Mouse (Mus musculus) lung, embryonic 16.5 days (tissue): ENCODE measurements around the gene Fip1l1. TPM values are rescaled to one million over a fixed set of nuclear protein-coding genes. Genes with fewer than 3 reads are reported as not detected.
A peak's percentile ranks its signal among the peaks of the same experiment; 100 is the strongest.

ENCODE experiments used
- ATAC-seq: fragments of 200-750 bp; cut with Nextera tagmentation; 2 replicates; pipeline ENCODE4 v1.8.0; 2017; ENCODE audit warnings: low read depth, mild to moderate bottlenecking, moderate library complexity
- H3K27ac ChIP-seq: fragments of 300-500 bp; sonication (generic); 2 replicates; pipeline ENCODE4 v1.5.1; 2014; ENCODE audit warnings: mild to moderate bottlenecking, control low read depth, low read length
- H3K27me3 ChIP-seq: fragments of 300-500 bp; sonication (generic); 2 replicates; pipeline ENCODE4 v1.6.1; 2014; ENCODE audit warnings: low read depth, low read length, mixed read lengths; ENCODE audit not compliant: control insufficient read depth, insufficient read depth
- H3K36me3 ChIP-seq: fragments of 300-500 bp; sonication (generic); 2 replicates; pipeline ENCODE4 v1.6.1; 2014; ENCODE audit warnings: low read length; ENCODE audit not compliant: control insufficient read depth, insufficient read depth
- H3K4me1 ChIP-seq: fragments of 300-500 bp; sonication (generic); replicated peaks from 2 replicates; pipeline ENCODE4 v1.6.1; 2014; ENCODE audit warnings: low read length, mixed read lengths; ENCODE audit not compliant: control insufficient read depth, insufficient read depth
- H3K4me2 ChIP-seq: fragments of 300-500 bp; sonication (generic); 2 replicates; pipeline ENCODE4 v1.6.1; 2014; ENCODE audit warnings: low read depth, low read length, control low read depth
- H3K4me3 ChIP-seq: fragments of 300-500 bp; sonication (generic); 2 replicates; pipeline ENCODE4 v1.5.1; 2014; ENCODE audit warnings: mild to moderate bottlenecking, low read length, control low read depth
- H3K9ac ChIP-seq: fragments of 300-500 bp; sonication (generic); 2 replicates; pipeline ENCODE4 v1.6.1; 2014; ENCODE audit warnings: low read length, control low read depth
- H3K9me3 ChIP-seq: fragments of 300-500 bp; sonication (generic); 2 replicates; pipeline ENCODE4 v1.6.1; 2016; ENCODE audit warnings: low read length; ENCODE audit not compliant: control insufficient read depth
- WGBS: fragments of 180-500 bp; shearing (Covaris S2); extraction: QIAGEN DNeasy Blood & Tissue Kit; methylation state at CpG from one replicate; pipeline ENCODE4 v1.1.7; 2014; 5-methylcytosine and 5-hydroxymethylcytosine counted together
- polyA plus RNA-seq: library from polyadenylated mRNA; unstranded; fragments of >200 nt; fragmentation: Nextera tagmentation; extraction: Ambion mirVana; gene quantifications from 2 replicates; pipeline ENCODE4 v1.2.1, GENCODE M21; 2015

Fip1l1 gene
- polyA plus RNA-seq, 1 experiment from 2014 or later, result 82.8 TPM

DNA sequence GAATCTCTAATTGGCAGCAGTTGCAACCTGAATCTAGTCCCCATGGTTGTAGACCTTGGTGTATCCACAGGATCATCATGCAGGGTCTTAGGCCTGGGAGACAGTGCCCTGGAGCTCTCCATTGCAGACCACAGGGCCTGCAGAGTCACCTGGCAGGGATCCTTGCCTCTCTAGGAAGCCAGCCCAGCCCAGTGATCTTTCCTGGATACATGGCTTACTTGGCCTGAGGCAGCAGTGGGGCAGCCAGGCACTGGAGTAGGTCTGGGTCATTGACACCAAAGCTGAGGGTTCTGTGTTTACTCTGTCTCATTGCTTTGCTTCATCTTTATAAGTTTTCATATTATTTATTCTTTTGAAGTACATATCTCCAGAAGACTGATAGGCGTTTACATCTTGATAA lies 25.9 kb downstream of the Fip1l1 start:
- Histone ChIP-seq H3K4me1 (no peaks in the 10 kb centered on the region), H3K4me2 (no peak overlapping the region), H3K27me3 (no peaks in the 10 kb centered on the region), H3K36me3 (peaks cover 46% of the 10 kb centered on the region), H3K4me3 (no peak overlapping the region), H3K9ac (no peak overlapping the region), H3K9me3 (no peaks in the 10 kb centered on the region), H3K27ac (no peak overlapping the region)
- WGBS, result 88% methylated on average over 1 of the region's 1 CpGs
- ATAC-seq, result no peak

DNA sequence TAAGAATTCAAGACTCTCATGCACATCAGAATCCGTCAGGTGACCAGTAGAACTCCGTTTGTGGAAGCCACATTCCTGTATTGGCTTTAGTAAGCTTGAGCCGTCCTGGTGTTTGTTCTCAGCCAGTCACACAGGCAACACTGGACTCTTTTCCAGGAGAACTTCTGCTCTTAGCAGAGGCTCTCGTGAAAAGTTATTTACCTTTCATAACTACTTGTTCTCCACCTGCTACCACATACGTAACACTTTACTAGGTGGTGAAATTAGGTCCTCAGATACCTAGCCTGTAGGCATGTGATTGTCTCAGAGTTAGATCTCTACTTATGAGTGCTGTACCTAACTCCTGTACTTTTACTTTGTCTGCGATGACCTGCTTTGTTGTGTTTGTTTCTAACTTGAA lies 36.5 kb downstream of the Fip1l1 start:
- no peaks in the 10 kb centered on the region for H3K9me3 ChIP-seq
- peak; percentile 67; the same call in 1 of the 2 replicates for ATAC-seq
- H3K27me3 ChIP-seq, result no peaks in the 10 kb centered on the region
- 56% methylated on average over 6 of the region's 6 CpGs for WGBS
- H3K4me3 ChIP-seq, result no peak overlapping the region
- H3K4me2 ChIP-seq, result no peak overlapping the region
- H3K36me3 ChIP-seq, result peaks cover 16% of the 10 kb centered on the region
- no peaks in the 10 kb centered on the region for H3K4me1 ChIP-seq
- H3K27ac ChIP-seq, result 0 out of 2 replicates have a peak overlapping the region, but pooled peaks have one; percentile 12
- no peak overlapping the region for H3K9ac ChIP-seq

DNA sequence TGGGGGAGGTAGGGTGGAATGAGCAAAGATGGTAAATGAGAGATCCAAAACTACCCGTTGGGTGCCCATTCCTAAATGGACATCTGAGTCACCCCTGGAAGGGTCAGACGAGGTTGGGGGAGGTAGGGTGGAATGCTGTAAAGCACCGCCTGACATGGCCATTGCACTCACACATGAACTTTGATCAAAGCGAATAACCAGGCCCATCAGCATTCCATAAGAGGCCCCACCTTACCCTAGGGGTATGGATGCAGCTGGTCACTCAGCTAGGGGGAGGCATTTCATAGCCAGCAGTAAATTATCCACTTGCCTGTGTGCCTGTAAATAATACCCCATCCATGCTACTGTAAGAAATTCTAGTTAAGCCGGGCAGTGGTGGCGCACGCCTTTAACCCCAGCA lies 53.9 kb downstream of the Fip1l1 start:
- Histone ChIP-seq H3K27me3 (no peaks in the 10 kb centered on the region), H3K4me3 (no peak overlapping the region), H3K4me2 (no peak overlapping the region), H3K4me1 (no peaks in the 10 kb centered on the region), H3K27ac (no peak overlapping the region), H3K36me3 (peaks cover 28% of the 10 kb centered on the region), H3K9me3 (no peaks in the 10 kb centered on the region), H3K9ac (no peak overlapping the region)
- WGBS, result 83% methylated on average over 7 of the region's 7 CpGs
- ATAC-seq, result no peak

DNA sequence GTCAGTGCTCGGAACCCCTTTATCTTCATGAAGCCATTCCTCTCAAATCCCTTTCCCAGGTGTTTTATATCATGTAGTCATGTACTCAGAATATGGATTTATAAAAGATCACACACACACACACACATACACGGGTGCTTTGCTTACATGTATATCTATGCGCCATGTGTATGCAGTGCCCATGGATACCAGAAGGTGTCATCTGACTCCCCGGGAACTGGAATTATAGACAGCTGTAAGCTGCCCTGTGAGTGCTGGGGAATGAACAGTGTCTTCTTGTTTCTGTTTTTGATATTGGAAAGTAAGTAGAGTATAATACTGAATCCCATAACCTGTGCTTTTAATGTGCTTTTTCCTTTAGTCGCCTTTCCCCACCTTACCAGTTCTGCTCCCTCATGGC lies 56.2 kb downstream of the Fip1l1 start:
- H3K27me3 ChIP-seq, result no peaks in the 10 kb centered on the region
- H3K9me3 ChIP-seq, result no peaks in the 10 kb centered on the region
- no peak for ATAC-seq
- H3K4me1 ChIP-seq, result no peaks in the 10 kb centered on the region
- no peak overlapping the region for H3K9ac ChIP-seq
- peaks cover 39% of the 10 kb centered on the region for H3K36me3 ChIP-seq
- H3K4me3 ChIP-seq, result no peak overlapping the region
- WGBS, result 81% methylated on average over 5 of the region's 5 CpGs
- no peak overlapping the region for H3K27ac ChIP-seq
- no peak overlapping the region for H3K4me2 ChIP-seq

DNA sequence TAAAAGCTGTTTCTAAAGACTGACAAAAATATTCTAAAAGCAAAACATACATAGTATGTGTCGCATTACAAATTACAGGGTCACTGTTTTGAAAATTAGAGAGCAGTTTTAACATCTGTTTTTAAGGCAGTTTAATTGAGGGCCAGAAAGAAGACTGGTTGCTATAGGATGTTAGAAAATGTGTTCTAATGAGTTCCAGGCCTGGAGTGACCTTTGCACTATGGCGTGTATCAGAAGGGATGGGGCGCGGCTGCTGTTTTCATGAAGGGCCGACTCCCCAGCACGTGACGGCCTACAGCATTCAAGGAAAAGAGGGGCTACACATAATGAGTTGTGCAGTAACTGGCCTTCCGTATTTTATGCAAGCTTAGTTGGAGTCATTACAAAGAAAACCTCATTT lies 57.9 kb downstream of the Fip1l1 start:
- Histone ChIP-seq H3K27ac (no peak overlapping the region), H3K4me2 (no peak overlapping the region), H3K4me3 (no peak overlapping the region), H3K27me3 (no peaks in the 10 kb centered on the region), H3K9ac (no peak overlapping the region), H3K4me1 (no peaks in the 10 kb centered on the region), H3K36me3 (peaks cover 47% of the 10 kb centered on the region), H3K9me3 (no peaks in the 10 kb centered on the region)
- 79% methylated on average over 8 of the region's 8 CpGs for WGBS
- ATAC-seq, result no peak

DNA sequence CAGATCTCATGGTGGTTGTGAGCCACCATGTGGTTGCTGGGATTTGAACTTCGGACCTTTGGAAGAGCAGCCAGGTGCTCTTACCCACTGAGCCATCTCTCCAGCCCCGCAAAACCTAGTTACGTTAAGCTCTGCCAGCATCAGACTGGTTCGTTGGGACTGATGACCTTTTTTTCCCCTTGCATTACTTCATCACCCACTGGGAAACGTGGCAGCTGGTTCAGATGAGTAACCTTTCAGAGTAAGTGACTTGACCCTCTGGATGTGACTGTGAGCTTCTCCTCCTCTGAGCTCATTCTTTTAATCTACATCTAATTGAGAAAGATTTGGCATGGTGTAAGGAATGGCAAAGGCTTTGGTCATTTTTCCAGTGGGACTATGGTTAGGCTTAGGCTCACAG lies 64.8 kb downstream of the Fip1l1 start:
- Histone ChIP-seq H3K9ac (no peak overlapping the region), H3K27ac (no peak overlapping the region), H3K4me2 (no peak overlapping the region), H3K9me3 (no peaks in the 10 kb centered on the region), H3K36me3 (peaks cover 19% of the 10 kb centered on the region), H3K4me1 (peaks cover 14% of the 10 kb centered on the region), H3K4me3 (no peak overlapping the region), H3K27me3 (no peaks in the 10 kb centered on the region)
- no peak for ATAC-seq
- 73% methylated on average over 5 of the region's 5 CpGs for WGBS

DNA sequence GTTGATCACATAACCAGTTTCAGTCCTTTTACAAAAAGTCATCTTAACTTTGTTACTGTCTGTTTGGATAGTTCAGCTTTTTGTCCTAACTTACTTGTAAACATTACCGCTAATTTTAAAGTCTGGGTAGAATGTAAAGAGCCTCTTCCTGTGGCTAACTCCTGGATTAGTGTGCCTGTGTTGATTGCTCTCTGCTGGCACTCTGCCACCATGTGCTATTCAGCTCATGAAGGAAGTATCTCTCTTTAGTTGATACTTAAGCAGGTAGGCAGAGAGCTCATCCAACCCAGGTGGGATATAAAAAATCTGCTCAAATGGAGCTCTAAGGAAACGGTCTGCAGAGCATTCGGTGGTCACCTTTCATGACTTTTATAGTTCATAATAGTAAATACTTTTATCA lies 65.9 kb downstream of the Fip1l1 start:
- Histone ChIP-seq H3K9me3 (no peaks in the 10 kb centered on the region), H3K4me2 (no peak overlapping the region), H3K4me1 (peaks cover 14% of the 10 kb centered on the region), H3K4me3 (no peak overlapping the region), H3K27ac (no peak overlapping the region), H3K27me3 (no peaks in the 10 kb centered on the region), H3K36me3 (peaks cover 15% of the 10 kb centered on the region), H3K9ac (no peak overlapping the region)
- ATAC-seq, result no peak
- 58% methylated on average over 3 of the region's 3 CpGs for WGBS

DNA sequence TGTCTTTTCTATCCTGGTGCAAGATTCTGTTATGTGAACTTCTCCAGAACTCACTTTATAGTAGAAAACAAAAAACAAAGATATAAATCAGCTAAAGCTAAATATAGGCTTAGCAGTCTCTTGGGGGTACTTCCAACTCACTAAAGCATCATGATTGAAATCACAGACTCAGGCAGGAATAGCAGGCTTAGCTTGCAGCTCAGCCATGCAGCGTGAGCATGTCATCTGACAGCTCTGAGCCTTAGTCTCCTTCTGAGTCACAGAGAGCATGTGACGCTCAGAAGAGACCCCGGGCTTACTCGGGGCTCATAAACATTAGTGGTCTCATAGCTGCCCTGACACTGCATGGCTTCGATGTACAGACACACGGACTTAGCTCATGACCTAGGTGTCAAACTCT lies 66.7 kb downstream of the Fip1l1 start:
- peak; percentile 69 for ATAC-seq
- Histone ChIP-seq H3K9ac (no peak overlapping the region), H3K36me3 (peaks cover 9% of the 10 kb centered on the region), H3K4me1 (peaks cover 14% of the 10 kb centered on the region), H3K4me2 (peak overlapping the region; percentile 14; the same call in 1 of the 2 replicates), H3K9me3 (no peaks in the 10 kb centered on the region), H3K4me3 (no peak overlapping the region), H3K27me3 (no peaks in the 10 kb centered on the region), H3K27ac (no peak overlapping the region)
- 44% methylated on average over 6 of the region's 6 CpGs for WGBS

DNA sequence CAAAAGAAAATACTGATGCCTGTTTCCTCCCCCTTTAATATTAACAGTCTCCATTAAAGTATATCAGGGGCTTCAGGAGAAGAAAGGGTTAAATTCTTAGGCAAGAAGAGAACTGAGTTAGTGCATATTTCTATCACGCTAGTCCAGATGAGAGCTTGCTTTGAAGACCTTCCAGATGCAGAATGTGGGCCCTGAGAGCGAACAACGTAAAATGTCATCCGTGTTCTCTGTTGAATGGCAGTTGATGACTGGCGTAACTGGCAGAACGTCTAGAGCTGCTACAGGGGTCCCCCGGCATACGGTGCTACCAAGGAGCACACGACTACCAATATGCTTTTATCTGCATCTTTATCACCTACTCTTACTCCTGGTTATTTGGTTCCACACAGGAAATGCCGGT lies 67.1 kb downstream of the Fip1l1 start:
- H3K4me1 ChIP-seq, result peaks cover 14% of the 10 kb centered on the region

DNA sequence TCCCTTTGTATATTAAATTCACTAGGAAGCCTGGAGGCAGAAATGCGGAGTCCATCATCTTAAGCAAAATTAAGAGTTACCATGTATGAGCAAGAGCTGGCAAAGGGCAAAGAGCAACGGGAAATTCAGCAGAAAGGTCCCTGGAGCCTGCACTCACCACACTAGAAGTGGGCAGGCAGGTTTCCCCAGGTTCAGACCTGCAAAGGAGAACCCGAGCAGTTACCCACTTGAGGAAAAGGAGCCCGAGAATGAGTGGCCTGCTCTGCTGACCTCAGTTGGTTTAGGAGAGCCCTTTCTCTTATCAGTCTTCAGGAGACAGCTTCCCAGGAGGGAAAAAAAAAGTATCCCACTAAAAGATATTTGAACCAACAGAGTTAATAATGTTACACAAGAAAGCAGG lies 68.1 kb downstream of the Fip1l1 start:
- no peaks in the 10 kb centered on the region for H3K27me3 ChIP-seq
- H3K9me3 ChIP-seq, result no peaks in the 10 kb centered on the region
- H3K27ac ChIP-seq, result no peak overlapping the region
- peaks cover 14% of the 10 kb centered on the region for H3K4me1 ChIP-seq
- ATAC-seq, result peak; percentile 60; the same call in 1 of the 2 replicates
- H3K4me3 ChIP-seq, result no peak overlapping the region
- no peak overlapping the region for H3K4me2 ChIP-seq
- H3K36me3 ChIP-seq, result peaks cover 4% of the 10 kb centered on the region
- WGBS, result 42% methylated on average over 4 of the region's 4 CpGs
- H3K9ac ChIP-seq, result no peak overlapping the region

More for the DNA sequence above, 67.1 kb downstream of the Fip1l1 start:
- Histone ChIP-seq H3K9me3 (no peaks in the 10 kb centered on the region), H3K9ac (no peak overlapping the region), H3K27me3 (no peaks in the 10 kb centered on the region), H3K27ac (no peak overlapping the region), H3K4me3 (no peak overlapping the region), H3K36me3 (peaks cover 6% of the 10 kb centered on the region), H3K4me2 (peak overlapping the region; percentile 14; the same call in 1 of the 2 replicates)
- WGBS, result 43% methylated on average over 10 of the region's 10 CpGs
- peak; percentile 44 for ATAC-seq
